ENCODE assay signal across 7 mouse cellular contexts in the genomic region with DNA sequence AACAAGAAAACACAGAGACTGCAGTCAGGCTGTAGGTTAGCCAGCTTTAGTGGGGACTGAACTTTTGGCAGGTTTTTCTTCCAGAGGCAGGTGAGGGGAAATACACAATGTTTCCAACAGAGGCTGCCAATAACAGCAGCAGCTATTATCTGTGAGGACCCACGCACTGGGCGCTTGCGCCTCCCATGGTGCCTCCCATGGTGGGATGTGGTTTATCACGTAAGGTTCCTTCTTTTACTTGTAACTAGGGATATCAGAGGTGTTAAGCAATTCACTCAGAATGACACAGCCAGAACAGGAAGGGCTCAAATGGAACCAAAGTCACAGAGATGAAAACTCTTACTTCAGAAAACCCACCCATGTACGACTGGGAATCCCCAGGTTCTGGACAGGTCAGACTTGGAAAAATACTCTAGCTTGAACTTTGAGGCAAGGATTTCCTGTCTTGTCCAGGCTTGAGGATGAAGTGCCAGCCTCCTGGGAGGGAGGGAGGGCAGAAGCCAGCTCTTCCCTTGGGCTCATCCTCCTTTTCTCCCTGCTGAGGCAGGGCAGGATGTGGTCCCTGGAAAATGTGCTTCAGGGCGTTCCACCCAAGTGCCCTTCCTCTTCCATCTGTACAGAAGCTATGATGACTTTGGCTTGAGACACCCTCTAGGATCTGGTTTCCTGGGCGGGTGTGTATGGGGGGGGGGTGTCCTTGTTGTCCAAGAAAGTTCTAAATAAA. TPM values are rescaled to one million over a fixed set of nuclear protein-coding genes. Genes with fewer than 3 reads are reported as not detected.
DNase-seq lines count a peak whose midpoint lies in the region; ATAC-seq and TF ChIP-seq lines count a peak whose summit lies in the region.

No protein-coding gene starts in this region.

- no peak overlapping the region for H3K4me3 ChIP-seq in C2C12 (ENCODE audit: insufficient read depth, poor library complexity, severe bottlenecking)
- no peak overlapping the region for H3K4me3 ChIP-seq in heart, embryonic 11.5 days (ENCODE audit: low read depth, low read length)
- no peak overlapping the region for H3K4me3 ChIP-seq in limb, embryonic 14.5 days (replicated peaks; ENCODE audit: low read length)

- H3ac ChIP-seq in C2C12 (ENCODE audit: control insufficient read depth, insufficient read length, low read depth) = no peak overlapping the region

- H3K27me3 ChIP-seq in C2C12 (ENCODE audit: control insufficient read depth, insufficient read depth, insufficient read length) = no peaks in the 10 kb centered on the region
- H3K27me3 ChIP-seq in heart, embryonic 11.5 days (ENCODE audit: control insufficient read depth, insufficient read depth, low read length) = peaks cover 12% of the 10 kb centered on the region
- H3K27me3 ChIP-seq in limb, embryonic 14.5 days (ENCODE audit: control insufficient read depth, insufficient read depth, low read length) = no peaks in the 10 kb centered on the region

- H3K4me2 ChIP-seq in heart, embryonic 11.5 days = no peak overlapping the region
- no peak overlapping the region; the same call in 1 of the 2 replicates for H3K4me2 ChIP-seq in limb, embryonic 14.5 days (replicated peaks; ENCODE audit: low read depth, low read length, severe bottlenecking)

- no peak overlapping the region for H3K9ac ChIP-seq in heart, embryonic 11.5 days (ENCODE audit: low read depth, low read length)
- no peak overlapping the region for H3K9ac ChIP-seq in limb, embryonic 14.5 days (ENCODE audit: low read depth, low read length, severe bottlenecking)

- H3K79me2 ChIP-seq in C2C12 (ENCODE audit: control insufficient read depth, insufficient read depth) = peaks cover 88% of the 10 kb centered on the region

- peak overlapping the region; percentile 73 for H3K27ac ChIP-seq in heart, embryonic 11.5 days (ENCODE audit: low read depth, low read length)
- peak overlapping the region; percentile 75 for H3K27ac ChIP-seq in limb, embryonic 14.5 days (replicated peaks; ENCODE audit: low read depth, low read length)

- H3K9me3 ChIP-seq in heart, embryonic 11.5 days (replicated peaks; ENCODE audit: control insufficient read depth, low read length) = no peaks in the 10 kb centered on the region
- H3K9me3 ChIP-seq in limb, embryonic 14.5 days (ENCODE audit: control insufficient read depth, low read length) = no peaks in the 10 kb centered on the region

- TF ChIP-seq CTCF in C2C12 (IDR thresholded peaks at IDR 0.05; ENCODE audit: control insufficient read depth, insufficient read depth, insufficient read length) = no peak

- 32% methylated on average over 7 of the region's 7 CpGs for WGBS in heart, embryonic 11.5 days (ENCODE audit: insufficient replicate concordance)
- whole genome bisulfite sequencing in limb, embryonic 14.5 days = 46% methylated on average over 7 of the region's 7 CpGs

- ATAC-seq in heart, embryonic 11.5 days (replicated peaks; ENCODE audit: insufficient number of reproducible peaks, low FRiP score, low TSS enrichment) = no peak
- no peak for ATAC-seq in limb, embryonic 14.5 days (ENCODE audit: low FRiP score, low read depth)
- peak; percentile 27; the same call in 1 of the 2 replicates for ATAC-seq in neutrophil, adult 5-6 weeks (ENCODE audit: extremely low read depth, insufficient number of reproducible peaks, low FRiP score, poor library complexity, severe bottlenecking)

- peak; percentile 69 for DNase-seq in 3134 (ENCODE audit: extremely low read depth, insufficient read length, low spot score)
- no peak for DNase-seq in limb, embryonic 14.5 days (ENCODE audit: low spot score)
- DNase-seq in spleen, adult 12 weeks (ENCODE audit: low spot score) = no peak
- no peak for DNase-seq in gastrocnemius, postnatal 4 days (ENCODE audit: low spot score in 2 of 2)

- peaks cover 39% of the 10 kb centered on the region for H3K4me1 ChIP-seq in heart, embryonic 11.5 days (ENCODE audit: control insufficient read depth, insufficient read depth, low read length)
- peaks cover 61% of the 10 kb centered on the region for H3K4me1 ChIP-seq in limb, embryonic 14.5 days (ENCODE audit: control insufficient read depth, insufficient read depth, low read length)

- H3K79me3 ChIP-seq in C2C12 (ENCODE audit: low read depth) = peaks cover 67% of the 10 kb centered on the region

- TF ChIP-seq POLR2A in limb, embryonic 14.5 days (IDR thresholded peaks at IDR 0.05; ENCODE audit: borderline replicate concordance, extremely low read depth, insufficient read depth, insufficient read length) = no peak

- H3K36me3 ChIP-seq in C2C12 (ENCODE audit: control insufficient read depth, insufficient read depth) = peaks cover 9% of the 10 kb centered on the region
- H3K36me3 ChIP-seq in heart, embryonic 11.5 days (ENCODE audit: control insufficient read depth, insufficient read depth, low read length) = no peaks in the 10 kb centered on the region
- H3K36me3 ChIP-seq in limb, embryonic 14.5 days (ENCODE audit: control insufficient read depth, insufficient read depth, low read length) = no peaks in the 10 kb centered on the region

TF ChIP-seq in C2C12, 6 proteins besides CTCF, POLR2A, EP300 and RAD21:
- TF ChIP-seq CEBPB (IDR thresholded peaks at IDR 0.05; ENCODE audit: low read depth) (peak; percentile 79), MYOD1 (IDR thresholded peaks at IDR 0.05; ENCODE audit: control insufficient read depth, insufficient read length, low read depth) (no peak), MAX (IDR thresholded peaks at IDR 0.05) (peak; percentile 55)

RNA-seq across cellular contexts. Expression of a gene that starts 12.8 kb away (rescaled TPM):
- polyA plus RNA-seq in C2C12 (2012; fragmentation: generic; extraction: Trizol) = 236 TPM
- polyA plus RNA-seq in heart, embryonic 11.5 days (2014; fragmentation: Nextera tagmentation; extraction: Ambion mirVana) = 70.9 and 80.8 TPM in 2 replicates
- polyA plus RNA-seq in limb, embryonic 14.5 days (2012; rRNA removed) = 215 and 273 TPM in 2 replicates
- 318 and 323 TPM in 2 replicates for polyA plus RNA-seq in limb, embryonic 14.5 days (2014; fragmentation: Nextera tagmentation; extraction: Ambion mirVana)
- total RNA-seq in neutrophil, adult 5-6 weeks (2017) = 199 and 205 TPM in 2 replicates
- 100 to 1,000 TPM in 1 of 2 experiments, 10 to 100 TPM in 1; 99.0 to 103 TPM for total RNA-seq in gastrocnemius, postnatal 4 days (2021)
